Mouse (Mus musculus) embryonic facial prominence, embryonic 15.5 days (tissue): ENCODE results near the gene Rln1. TPM values are rescaled to one million over a fixed set of nuclear protein-coding genes. Genes with fewer than 3 reads are reported as not detected.

Experiments
- ATAC-seq: fragments of 200-750 bp; cut with Nextera tagmentation; 2 replicates; pipeline ENCODE4 v1.8.0; 2017; ENCODE audit warnings: low read depth, moderate TSS enrichment; ENCODE audit not compliant: insufficient number of reproducible peaks, low FRiP score, low TSS enrichment
- H3K27ac ChIP-seq: fragments of 300-500 bp; sonication (generic); replicated peaks from 2 replicates; pipeline ENCODE4 v1.5.1; 2015; ENCODE audit warnings: mild to moderate bottlenecking, inconsistent platforms
- H3K27me3 ChIP-seq: fragments of 300-500 bp; sonication (generic); 2 replicates; pipeline ENCODE4 v1.6.1; 2015; ENCODE audit warnings: inconsistent platforms
- H3K36me3 ChIP-seq: fragments of 300-500 bp; sonication (generic); 2 replicates; pipeline ENCODE4 v1.6.1; 2015; ENCODE audit warnings: mild to moderate bottlenecking, inconsistent platforms
- H3K4me1 ChIP-seq: fragments of 300-500 bp; sonication (generic); 2 replicates; pipeline ENCODE4 v1.6.1; 2015; ENCODE audit warnings: inconsistent platforms
- H3K4me2 ChIP-seq: fragments of 300-500 bp; sonication (generic); replicated peaks from 2 replicates; pipeline ENCODE4 v1.6.1; 2015; ENCODE audit warnings: mild to moderate bottlenecking, inconsistent platforms
- H3K4me3 ChIP-seq: fragments of 300-500 bp; sonication (generic); replicated peaks from 2 replicates; pipeline ENCODE4 v1.5.1; 2015; ENCODE audit warnings: mild to moderate bottlenecking, inconsistent platforms
- H3K9ac ChIP-seq: fragments of 300-500 bp; sonication (generic); 2 replicates; pipeline ENCODE4 v1.6.1; 2015; ENCODE audit warnings: inconsistent platforms
- H3K9me3 ChIP-seq: fragments of 300-500 bp; sonication (generic); replicated peaks from 2 replicates; pipeline ENCODE4 v1.6.1; 2016; ENCODE audit warnings: inconsistent platforms
- WGBS: fragments of 180-500 bp; shearing (Covaris S2); methylation state at CpG from one replicate; pipeline ENCODE4 v1.1.7; 2015; 5-methylcytosine and 5-hydroxymethylcytosine counted together
- polyA plus RNA-seq: library from polyadenylated mRNA; unstranded; fragments of >200 nt; fragmentation: Nextera tagmentation; extraction: Ambion mirVana; gene quantifications from 2 replicates; pipeline ENCODE4 v1.2.1, GENCODE M21; 2015

Rln1 gene
- polyA plus RNA-seq, 1 experiment from 2014 or later: 0.16 TPM

DNA sequence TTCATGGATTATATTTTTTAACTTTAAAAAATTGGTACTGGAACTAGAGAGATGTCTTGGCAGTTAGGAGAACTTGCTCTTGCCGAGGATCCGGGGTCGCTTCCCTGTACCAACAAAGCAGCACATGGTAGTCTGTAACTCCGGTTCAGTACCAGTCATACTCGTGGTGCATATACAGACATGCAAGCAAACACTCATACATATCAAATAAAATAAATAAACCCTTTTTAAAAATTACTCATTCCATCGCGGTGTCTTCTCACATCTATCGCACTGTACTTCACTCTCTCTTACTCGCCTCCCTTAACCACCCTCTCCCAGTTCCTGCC lies 8.7 kb downstream of the Rln1 start:
- Histone ChIP-seq H3K4me3 (peak overlapping the region; percentile 44), H3K36me3 (no peaks in the 10 kb centered on the region), H3K27me3 (no peaks in the 10 kb centered on the region), H3K9ac (no peak overlapping the region), H3K4me2 (peak overlapping the region; percentile 70), H3K9me3 (no peaks in the 10 kb centered on the region), H3K27ac (0 out of 2 replicates have a peak overlapping the region, but pooled peaks have one; percentile 4), H3K4me1 (peaks cover 9% of the 10 kb centered on the region; the same call in 1 of the 2 replicates)
- WGBS: 54% methylated on average over 9 of the region's 9 CpGs
- no peak for ATAC-seq

DNA sequence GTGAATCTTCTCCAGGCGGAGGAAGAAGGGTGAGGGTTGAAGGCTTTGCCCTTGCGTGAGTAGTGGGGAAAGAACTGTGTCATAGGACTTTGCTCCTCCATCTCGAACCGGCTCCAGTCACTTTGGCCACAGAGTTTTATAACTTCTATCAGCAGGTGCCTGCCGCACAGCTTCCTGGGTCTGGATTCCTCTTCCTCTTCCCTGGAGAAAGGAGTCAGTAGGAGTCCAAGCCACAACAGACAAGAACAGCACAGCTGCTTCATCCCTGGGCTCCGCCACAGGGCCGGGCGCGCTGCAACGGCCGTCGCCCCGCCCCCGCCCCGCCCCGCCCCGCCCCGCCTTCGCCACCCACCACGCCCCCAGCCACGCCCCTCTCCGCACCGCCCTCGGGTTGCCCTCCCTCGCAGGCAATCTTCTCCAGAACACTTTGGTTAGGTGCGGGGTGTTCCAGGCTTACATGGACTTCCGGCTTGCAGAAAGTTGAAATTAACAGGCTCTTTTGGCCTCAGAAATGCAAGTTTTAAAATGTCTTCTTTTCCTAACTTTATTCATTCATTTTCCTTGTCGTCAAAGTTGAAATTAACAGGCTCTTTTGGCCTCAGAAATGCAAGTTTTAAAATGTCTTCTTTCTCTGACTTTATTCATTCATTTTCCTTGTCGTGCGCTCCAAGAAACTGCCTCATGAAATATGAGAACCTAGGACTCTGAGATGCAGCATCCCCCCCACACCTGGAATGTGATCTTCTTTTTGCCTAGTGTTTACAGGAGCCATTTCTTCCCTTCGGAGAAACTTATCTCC lies 9.2 kb downstream of the Rln1 start, which contains the start of gene Insl6:
Gene Insl6 (minus strand): TSS at position 304 of the 799 bp plus-strand sequence.
- H3K9me3 ChIP-seq: no peaks in the 10 kb centered on the region
- no peaks in the 10 kb centered on the region for H3K27me3 ChIP-seq
- H3K27ac ChIP-seq: 0 out of 2 replicates have a peak within 1 kb of the TSS, but pooled peaks have one; percentile 4
- WGBS: 4% methylated on average over 22 of the region's 31 CpGs
- H3K4me3 ChIP-seq: peak within 1 kb of the TSS; percentile 44
- ATAC-seq: peak; percentile 93
- H3K4me2 ChIP-seq: peak within 1 kb of the TSS; percentile 70
- H3K4me1 ChIP-seq: peaks cover 9% of the 10 kb centered on the region; the same call in 1 of the 2 replicates
- no peak within 1 kb of the TSS for H3K9ac ChIP-seq
- no peaks in the 10 kb centered on the region for H3K36me3 ChIP-seq

DNA sequence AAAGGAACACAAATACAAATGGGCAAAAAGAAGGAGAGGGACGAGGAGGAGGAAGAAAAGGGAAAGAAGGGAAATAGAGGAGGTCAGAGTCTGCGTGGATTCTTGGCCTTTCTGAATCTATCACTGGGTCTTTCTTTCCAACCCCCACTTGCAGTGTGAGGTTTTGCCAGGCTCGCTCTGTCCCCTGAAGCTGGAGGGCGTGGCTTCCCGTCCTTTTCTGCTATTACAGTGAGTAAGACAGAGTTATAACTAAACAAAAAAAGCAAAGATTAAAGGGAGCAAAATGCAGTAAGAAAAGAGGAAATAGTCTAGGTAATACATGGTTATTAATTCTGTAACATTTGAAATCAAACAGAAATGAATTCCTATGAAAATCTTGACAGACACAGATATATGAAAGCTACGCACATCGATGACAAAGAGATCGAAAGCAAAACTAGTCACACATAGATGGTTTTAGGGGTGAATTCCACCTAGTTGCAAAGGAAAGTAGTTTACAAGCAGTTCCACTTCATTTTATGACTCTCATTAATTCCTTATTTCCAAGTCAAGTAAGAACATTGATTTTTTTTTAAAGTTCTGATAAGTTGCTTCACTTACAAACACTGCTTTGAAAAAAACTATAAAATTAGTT lies 10.9 kb downstream of the Rln1 start:
- 65% methylated on average over 8 of the region's 8 CpGs for WGBS
- H3K9me3 ChIP-seq: no peaks in the 10 kb centered on the region
- no peak overlapping the region for H3K27ac ChIP-seq
- no peaks in the 10 kb centered on the region for H3K36me3 ChIP-seq
- H3K27me3 ChIP-seq: no peaks in the 10 kb centered on the region
- H3K4me2 ChIP-seq: no peak overlapping the region
- no peak for ATAC-seq
- peaks cover 9% of the 10 kb centered on the region; the same call in 1 of the 2 replicates for H3K4me1 ChIP-seq
- H3K4me3 ChIP-seq: no peak overlapping the region
- no peak overlapping the region for H3K9ac ChIP-seq

- no peak for ATAC-seq
- Histone ChIP-seq H3K27me3 (no peaks in the 10 kb centered on the region), H3K36me3 (peaks cover 30% of the 10 kb centered on the region), H3K4me1 (no peaks in the 10 kb centered on the region), H3K9me3 (no peaks in the 10 kb centered on the region), H3K4me2 (no peak overlapping the region), H3K27ac (no peak overlapping the region), H3K4me3 (no peak overlapping the region), H3K9ac (no peak overlapping the region)
- 60% methylated on average over 7 of the region's 7 CpGs for WGBS
Observed at GRCm38 (mm10) chr19:29312661-29313060, 21.8 kb downstream of the Rln1 start.

DNA sequence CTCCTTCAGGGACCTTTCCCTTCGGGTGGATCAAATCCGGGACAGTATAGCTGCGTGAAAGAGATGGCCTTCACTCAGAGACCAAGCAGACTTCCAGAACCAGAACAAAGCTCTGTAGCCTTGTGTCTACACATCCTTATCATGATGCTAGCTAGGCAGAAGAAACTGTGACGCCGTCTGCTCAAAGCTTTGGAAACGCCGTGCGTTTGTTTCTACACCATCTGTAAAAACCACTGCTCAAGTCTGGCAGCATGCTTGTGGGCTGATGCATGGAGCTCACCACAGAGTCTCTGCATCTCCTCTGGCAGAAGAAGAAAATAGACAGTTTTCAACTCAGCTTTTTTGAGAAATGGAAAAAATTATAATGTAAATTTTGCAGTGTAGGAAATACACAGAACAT lies 22.7 kb downstream of the Rln1 start:
- WGBS: 84% methylated on average over 8 of the region's 8 CpGs
- H3K4me3 ChIP-seq: no peak overlapping the region
- H3K9ac ChIP-seq: no peak overlapping the region
- H3K27ac ChIP-seq: no peak overlapping the region
- ATAC-seq: no peak
- no peaks in the 10 kb centered on the region for H3K4me1 ChIP-seq
- no peaks in the 10 kb centered on the region for H3K9me3 ChIP-seq
- H3K36me3 ChIP-seq: peaks cover 34% of the 10 kb centered on the region
- H3K27me3 ChIP-seq: no peaks in the 10 kb centered on the region
- H3K4me2 ChIP-seq: no peak overlapping the region

GRCm38 (mm10) chr19:29308832-29309231 lies 25.6 kb downstream of the Rln1 start:
- no peak overlapping the region for H3K4me2 ChIP-seq
- no peak for ATAC-seq
- no peaks in the 10 kb centered on the region for H3K4me1 ChIP-seq
- H3K27ac ChIP-seq: no peak overlapping the region
- H3K36me3 ChIP-seq: peaks cover 30% of the 10 kb centered on the region
- no peaks in the 10 kb centered on the region for H3K9me3 ChIP-seq
- H3K9ac ChIP-seq: no peak overlapping the region
- H3K27me3 ChIP-seq: no peaks in the 10 kb centered on the region
- no peak overlapping the region for H3K4me3 ChIP-seq

DNA sequence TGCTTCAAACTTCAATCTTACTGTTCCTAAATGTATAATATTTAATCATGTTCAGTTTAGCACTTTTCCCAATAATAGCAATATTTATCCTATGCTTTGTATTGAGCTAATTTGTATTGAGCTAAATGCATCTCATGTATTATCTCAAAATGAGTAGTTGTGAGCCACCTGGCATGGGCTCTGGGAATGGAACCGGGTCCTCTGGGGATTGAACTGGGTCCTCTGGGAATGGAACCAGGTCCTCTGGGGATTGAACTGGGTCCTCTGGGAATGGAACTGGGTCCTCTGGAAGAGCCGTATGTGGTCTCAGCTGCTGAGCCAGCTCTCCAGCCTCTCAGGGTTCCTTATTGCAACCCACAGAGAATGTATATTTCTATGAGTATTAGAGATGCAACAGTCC lies 32.4 kb downstream of the Rln1 start:
- peaks cover 43% of the 10 kb centered on the region for H3K36me3 ChIP-seq
- no peak overlapping the region for H3K4me2 ChIP-seq
- H3K9ac ChIP-seq: no peak overlapping the region
- H3K27me3 ChIP-seq: no peaks in the 10 kb centered on the region
- no peaks in the 10 kb centered on the region for H3K4me1 ChIP-seq
- ATAC-seq: no peak
- WGBS: 84% methylated on average over 2 of the region's 2 CpGs
- H3K27ac ChIP-seq: no peak overlapping the region
- H3K9me3 ChIP-seq: no peaks in the 10 kb centered on the region
- H3K4me3 ChIP-seq: no peak overlapping the region

DNA sequence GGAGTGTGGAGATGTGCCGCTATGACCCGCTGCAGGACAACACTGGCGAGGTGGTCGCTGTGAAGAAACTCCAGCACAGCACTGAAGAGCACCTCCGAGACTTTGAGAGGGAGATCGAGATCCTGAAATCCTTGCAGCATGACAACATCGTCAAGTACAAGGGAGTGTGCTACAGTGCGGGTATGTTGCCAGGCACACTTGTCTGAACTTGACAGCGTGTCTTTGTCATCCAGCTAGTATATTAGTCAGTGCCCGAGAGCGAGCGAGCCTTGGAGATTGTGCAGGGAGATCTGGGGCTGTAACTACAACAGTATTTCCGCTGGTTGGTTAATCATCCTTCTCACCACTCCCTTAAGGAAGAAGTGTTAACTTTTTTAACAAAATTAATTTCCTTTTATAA lies 33.6 kb downstream of the Rln1 start:
- Histone ChIP-seq H3K9me3 (no peaks in the 10 kb centered on the region), H3K4me3 (no peak overlapping the region), H3K9ac (no peak overlapping the region), H3K4me1 (no peaks in the 10 kb centered on the region), H3K4me2 (no peak overlapping the region), H3K36me3 (peaks cover 51% of the 10 kb centered on the region), H3K27ac (no peak overlapping the region), H3K27me3 (no peaks in the 10 kb centered on the region)
- WGBS: 83% methylated on average over 13 of the region's 13 CpGs
- no peak for ATAC-seq

DNA sequence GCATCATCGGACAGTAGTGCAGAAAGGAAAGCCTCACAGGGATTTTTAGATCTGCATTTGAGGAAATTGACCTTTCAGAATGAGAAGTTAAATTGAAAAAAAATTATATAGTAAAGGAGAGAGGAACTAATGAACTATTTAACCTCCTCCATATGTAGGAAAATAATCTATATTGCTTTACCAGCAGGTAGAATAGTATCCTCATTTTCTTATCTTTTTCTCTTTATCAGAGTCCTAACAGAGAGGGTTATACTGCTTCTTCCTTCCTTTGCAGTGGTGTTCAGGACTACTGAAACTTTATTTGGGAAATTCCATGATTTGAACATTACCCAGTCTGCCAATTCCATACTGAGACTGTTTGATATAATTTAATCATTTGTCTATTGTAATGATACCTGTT lies 37.1 kb downstream of the Rln1 start:
- no peak overlapping the region for H3K4me2 ChIP-seq
- no peak overlapping the region for H3K27ac ChIP-seq
- no peak overlapping the region for H3K9ac ChIP-seq
- 94% methylated on average over 1 of the region's 1 CpGs for WGBS
- no peaks in the 10 kb centered on the region for H3K4me1 ChIP-seq
- H3K4me3 ChIP-seq: no peak overlapping the region
- H3K36me3 ChIP-seq: peaks cover 52% of the 10 kb centered on the region
- no peaks in the 10 kb centered on the region for H3K9me3 ChIP-seq
- no peak for ATAC-seq
- no peaks in the 10 kb centered on the region for H3K27me3 ChIP-seq

GRCm38 (mm10) chr19:29296166-29296565 lies 38.3 kb downstream of the Rln1 start:
- no peaks in the 10 kb centered on the region for H3K4me1 ChIP-seq
- no peak overlapping the region for H3K9ac ChIP-seq
- H3K27ac ChIP-seq: no peak overlapping the region
- H3K36me3 ChIP-seq: peaks cover 57% of the 10 kb centered on the region
- H3K4me3 ChIP-seq: no peak overlapping the region
- no peaks in the 10 kb centered on the region for H3K27me3 ChIP-seq
- H3K9me3 ChIP-seq: no peaks in the 10 kb centered on the region
- no peak for ATAC-seq
- H3K4me2 ChIP-seq: no peak overlapping the region

GRCm38 (mm10) chr19:29294756-29295155 lies 39.7 kb downstream of the Rln1 start:
- no peaks in the 10 kb centered on the region for H3K4me1 ChIP-seq
- no peak overlapping the region for H3K4me2 ChIP-seq
- H3K9me3 ChIP-seq: no peaks in the 10 kb centered on the region
- no peak overlapping the region for H3K4me3 ChIP-seq
- no peak overlapping the region for H3K9ac ChIP-seq
- 16% methylated on average over 2 of the region's 2 CpGs for WGBS
- H3K36me3 ChIP-seq: peaks cover 45% of the 10 kb centered on the region
- H3K27me3 ChIP-seq: no peaks in the 10 kb centered on the region
- ATAC-seq: no peak
- no peak overlapping the region; the same call in 1 of the 2 replicates for H3K27ac ChIP-seq
